Mouse (Mus musculus) intestine, embryonic 14.5 days (tissue): ENCODE results near the gene Unc5b. TPM values are rescaled to one million over a fixed set of nuclear protein-coding genes. Genes with fewer than 3 reads are reported as not detected.
"Not testable (repeated sequence)": the region's sequence is repeated elsewhere in the genome, so short reads cannot be mapped to it uniquely, and the experiment has no call there.

ENCODE experiments used
- ATAC-seq: fragments of 200-750 bp; cut with Nextera tagmentation; replicated peaks from 2 replicates; pipeline ENCODE4 v1.8.0; 2017; ENCODE audit warnings: low read depth, moderate number of reproducible peaks, moderate TSS enrichment, moderate library complexity; ENCODE audit not compliant: low FRiP score, low TSS enrichment
- DNase-seq: peaks from one replicate; pipeline ENCODE4 v3.0.0-alpha.2; 2018; ENCODE audit warnings: low spot score
- H3K27ac ChIP-seq: fragments of 300-500 bp; sonication (generic); 2 replicates; pipeline ENCODE4 v1.5.1; 2014; ENCODE audit warnings: low read depth, mild to moderate bottlenecking, control low read depth
- H3K27me3 ChIP-seq: fragments of 300-500 bp; sonication (generic); replicated peaks from 2 replicates; pipeline ENCODE4 v1.6.1; 2014; ENCODE audit warnings: low read length, control low read depth; ENCODE audit not compliant: control insufficient read depth, insufficient read depth
- H3K36me3 ChIP-seq: fragments of 300-500 bp; sonication (generic); 2 replicates; pipeline ENCODE4 v1.6.1; 2014; ENCODE audit warnings: low read length, control low read depth; ENCODE audit not compliant: control insufficient read depth, insufficient read depth
- H3K4me1 ChIP-seq: fragments of 300-500 bp; sonication (generic); replicated peaks from 2 replicates; pipeline ENCODE4 v1.6.1; 2014; ENCODE audit warnings: low read length, control low read depth, mixed read lengths; ENCODE audit not compliant: control insufficient read depth, insufficient read depth
- H3K4me2 ChIP-seq: fragments of 300-500 bp; sonication (generic); 2 replicates; pipeline ENCODE4 v1.6.1; 2014; ENCODE audit warnings: low read length
- H3K4me3 ChIP-seq: fragments of 300-500 bp; sonication (generic); 2 replicates; pipeline ENCODE4 v1.5.1; 2014; ENCODE audit warnings: low read depth, low read length, control low read depth, mixed read lengths
- H3K9ac ChIP-seq: fragments of 300-500 bp; sonication (generic); 2 replicates; pipeline ENCODE4 v1.6.1; 2014; ENCODE audit warnings: mild to moderate bottlenecking, low read length
- H3K9me3 ChIP-seq: fragments of 300-500 bp; sonication (generic); 2 replicates; pipeline ENCODE4 v1.6.1; 2016; ENCODE audit warnings: low read length, control low read depth; ENCODE audit not compliant: control insufficient read depth
- WGBS: fragments of 180-500 bp; shearing (Covaris S2); extraction: QIAGEN DNeasy Blood & Tissue Kit; methylation state at CpG from one replicate; pipeline ENCODE4 v1.1.7; 2014; 5-methylcytosine and 5-hydroxymethylcytosine counted together
- polyA plus RNA-seq: library from polyadenylated mRNA; unstranded; fragments of >200 nt; fragmentation: Nextera tagmentation; extraction: Ambion mirVana; gene quantifications from 2 replicates; pipeline ENCODE4 v1.2.1, GENCODE M21; 2014

Unc5b gene
- polyA plus RNA-seq, result 5.0 and 5.2 TPM in 2 replicates

- peak; percentile 95 for ATAC-seq
- Histone ChIP-seq H3K36me3 (no peaks in the 10 kb centered on the region), H3K4me2 (peak within 1 kb of the TSS; percentile 93), H3K27ac (peak within 1 kb of the TSS; percentile 72), H3K27me3 (peaks cover 31% of the 10 kb centered on the region), H3K9me3 (no peaks in the 10 kb centered on the region), H3K4me3 (peak within 1 kb of the TSS; percentile 62), H3K9ac (peak within 1 kb of the TSS; percentile 55), H3K4me1 (peaks cover 25% of the 10 kb centered on the region)
- WGBS, result under 1% methylated on average over 53 of the region's 53 CpGs
- peak; percentile 98 for DNase-seq
These were observed at the start of gene Unc5b for GRCm38 (mm10) chr10:60831379-60831778. Unc5b (minus strand) TSS chr10:60831581.

- 87% methylated on average over 4 of the region's 4 CpGs for WGBS
- H3K4me1 ChIP-seq, result no peaks in the 10 kb centered on the region
- no peak overlapping the region for H3K9ac ChIP-seq
- DNase-seq, result no peak
- no peak overlapping the region for H3K4me2 ChIP-seq
- H3K36me3 ChIP-seq, result no peaks in the 10 kb centered on the region
- ATAC-seq, result no peak
- no peaks in the 10 kb centered on the region for H3K9me3 ChIP-seq
- no peaks in the 10 kb centered on the region for H3K27me3 ChIP-seq
- no peak overlapping the region for H3K4me3 ChIP-seq
- H3K27ac ChIP-seq, result no peak overlapping the region
These were observed 48.4 kb upstream of the Unc5b start for GRCm38 (mm10) chr10:60879817-60880216.

GRCm38 (mm10) chr10:60877075-60877474, 45.7 kb upstream of the Unc5b start:
- no peak for ATAC-seq
- no peak overlapping the region for H3K27ac ChIP-seq
- no peak overlapping the region for H3K4me2 ChIP-seq
- no peaks in the 10 kb centered on the region for H3K36me3 ChIP-seq
- H3K27me3 ChIP-seq, result no peaks in the 10 kb centered on the region
- WGBS, result 78% methylated on average over 5 of the region's 5 CpGs
- DNase-seq, result no peak
- no peak overlapping the region for H3K4me3 ChIP-seq
- no peak overlapping the region for H3K9ac ChIP-seq
- no peaks in the 10 kb centered on the region for H3K9me3 ChIP-seq
- H3K4me1 ChIP-seq, result no peaks in the 10 kb centered on the region

GRCm38 (mm10) chr10:60875011-60875410, 43.6 kb upstream of the Unc5b start:
- H3K9ac ChIP-seq, result no peak overlapping the region
- DNase-seq (no peak), ATAC-seq (no peak)
- no peaks in the 10 kb centered on the region for H3K36me3 ChIP-seq
- 82% methylated on average over 1 of the region's 1 CpGs for WGBS
- H3K4me2 ChIP-seq, result no peak overlapping the region
- H3K27ac ChIP-seq, result no peak overlapping the region
- no peaks in the 10 kb centered on the region for H3K9me3 ChIP-seq
- no peak overlapping the region for H3K4me3 ChIP-seq
- no peaks in the 10 kb centered on the region for H3K4me1 ChIP-seq
- no peaks in the 10 kb centered on the region for H3K27me3 ChIP-seq

- Histone ChIP-seq H3K27me3 (no peaks in the 10 kb centered on the region), H3K4me2 (no peak overlapping the region), H3K9me3 (no peaks in the 10 kb centered on the region), H3K9ac (no peak overlapping the region), H3K36me3 (no peaks in the 10 kb centered on the region), H3K27ac (no peak overlapping the region), H3K4me3 (no peak overlapping the region), H3K4me1 (no peaks in the 10 kb centered on the region)
- 83% methylated on average over 6 of the region's 6 CpGs for WGBS
- no peak for DNase-seq
- ATAC-seq, result no peak
These were observed 31.9 kb upstream of the Unc5b start for GRCm38 (mm10) chr10:60863318-60863717.

- WGBS, result 58% methylated on average over 25 of the region's 25 CpGs
- Histone ChIP-seq H3K4me1 (peaks cover 2% of the 10 kb centered on the region; the same call in 1 of the 2 replicates), H3K36me3 (no peaks in the 10 kb centered on the region), H3K4me2 (0 out of 2 replicates have a peak overlapping the region, but pooled peaks have one; percentile 8), H3K9ac (no peak overlapping the region), H3K9me3 (no peaks in the 10 kb centered on the region), H3K4me3 (no peak overlapping the region), H3K27ac (no peak overlapping the region), H3K27me3 (no peaks in the 10 kb centered on the region)
- ATAC-seq, result no peak
- no peak for DNase-seq
These were observed 31.3 kb upstream of the Unc5b start for GRCm38 (mm10) chr10:60862477-60863293.

- H3K36me3 ChIP-seq, H3K27ac ChIP-seq, H3K4me3 ChIP-seq, ATAC-seq, DNase-seq, H3K9me3 ChIP-seq, H3K9ac ChIP-seq, H3K27me3 ChIP-seq, H3K4me1 ChIP-seq, H3K4me2 ChIP-seq: not testable (repeated sequence)
These were observed 13.9 kb upstream of the Unc5b start for GRCm38 (mm10) chr10:60845271-60845670.

- 29% methylated on average over 19 of the region's 19 CpGs for WGBS
- no peak for DNase-seq
- H3K27me3 ChIP-seq, result 0 out of 2 replicates have a peak, but pooled peaks cover 4% of the 10 kb centered on the region
These were observed 7.4 kb upstream of the Unc5b start for GRCm38 (mm10) chr10:60838816-60839215.

GRCm38 (mm10) chr10:60834949-60835348, 3.6 kb upstream of the Unc5b start:
- Histone ChIP-seq H3K36me3 (no peaks in the 10 kb centered on the region), H3K9me3 (no peaks in the 10 kb centered on the region), H3K4me1 (peaks cover 11% of the 10 kb centered on the region), H3K27ac (no peak overlapping the region), H3K27me3 (peaks cover 19% of the 10 kb centered on the region), H3K9ac (no peak overlapping the region), H3K4me3 (no peak overlapping the region), H3K4me2 (no peak overlapping the region)
- 4% methylated on average over 13 of the region's 13 CpGs for WGBS
- peak; percentile 86 for DNase-seq
- no peak for ATAC-seq

More at GRCm38 (mm10) chr10:60838816-60839215, 7.4 kb upstream of the Unc5b start:
- no peak overlapping the region for H3K27ac ChIP-seq
- no peaks in the 10 kb centered on the region for H3K36me3 ChIP-seq
- no peak overlapping the region for H3K9ac ChIP-seq
- H3K4me2 ChIP-seq, result peak overlapping the region; percentile 18; the same call in 1 of the 2 replicates
- no peak for ATAC-seq
- no peaks in the 10 kb centered on the region for H3K9me3 ChIP-seq
- H3K4me3 ChIP-seq, result no peak overlapping the region
- H3K4me1 ChIP-seq, result 0 out of 2 replicates have a peak, but pooled peaks cover 3% of the 10 kb centered on the region
